Mouse (Mus musculus) kidney, postnatal 14 days (tissue): Measurements from ENCODE around the gene Kcnma1.

ENCODE experiments used
- DNase-seq: peaks from one replicate; pipeline ENCODE4 v3.0.0; 2022; ENCODE audit warnings: mixed read lengths

The Kcnma1 gene

GRCm38 (mm10) chr14:23848529-23849141 is 165.7 kb downstream of the Kcnma1 start:
- DNase-seq, result no peak

DNA sequence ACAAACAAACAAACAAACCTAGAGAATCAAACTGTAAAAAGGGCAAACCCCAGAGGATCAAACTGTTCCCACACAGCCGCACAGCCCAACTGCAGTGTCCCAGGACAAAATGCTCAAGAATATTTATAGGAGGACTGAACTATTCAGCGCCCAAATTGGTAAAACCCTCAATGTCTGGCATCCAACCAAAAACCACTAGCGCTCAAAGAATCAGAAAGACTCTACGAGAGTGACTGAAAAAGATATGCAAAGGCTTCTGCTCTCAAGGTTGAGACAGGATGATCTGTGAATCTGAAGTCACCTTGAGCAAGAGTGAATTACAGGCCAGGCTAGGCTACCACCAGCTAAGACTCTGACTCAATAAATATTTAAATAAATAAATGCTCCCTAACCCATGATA is 167.6 kb downstream of the Kcnma1 start:
- DNase-seq, result no peak

- no peak for DNase-seq
These were observed 172.3 kb downstream of the Kcnma1 start for GRCm38 (mm10) chr14:23842025-23842424.

DNA sequence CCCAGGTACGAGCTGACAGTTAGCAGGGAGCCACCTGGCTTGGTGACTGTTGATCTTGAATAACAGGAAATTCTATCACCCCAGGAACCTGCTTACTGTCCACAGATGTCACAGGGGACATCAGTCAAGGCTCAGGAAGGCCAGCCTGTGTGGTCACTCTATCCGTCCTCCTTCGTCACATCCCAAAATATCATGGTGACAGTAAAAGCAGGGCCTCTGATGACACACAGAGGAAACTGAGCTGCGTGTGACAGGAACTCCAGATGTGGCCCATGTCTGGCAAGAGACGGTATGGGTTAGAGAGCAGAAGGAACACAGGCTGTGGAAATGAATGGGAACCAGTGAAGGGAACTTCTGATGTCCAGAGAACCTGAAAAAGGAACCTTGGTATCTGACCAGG is 174.7 kb downstream of the Kcnma1 start:
- DNase-seq, result no peak

DNA sequence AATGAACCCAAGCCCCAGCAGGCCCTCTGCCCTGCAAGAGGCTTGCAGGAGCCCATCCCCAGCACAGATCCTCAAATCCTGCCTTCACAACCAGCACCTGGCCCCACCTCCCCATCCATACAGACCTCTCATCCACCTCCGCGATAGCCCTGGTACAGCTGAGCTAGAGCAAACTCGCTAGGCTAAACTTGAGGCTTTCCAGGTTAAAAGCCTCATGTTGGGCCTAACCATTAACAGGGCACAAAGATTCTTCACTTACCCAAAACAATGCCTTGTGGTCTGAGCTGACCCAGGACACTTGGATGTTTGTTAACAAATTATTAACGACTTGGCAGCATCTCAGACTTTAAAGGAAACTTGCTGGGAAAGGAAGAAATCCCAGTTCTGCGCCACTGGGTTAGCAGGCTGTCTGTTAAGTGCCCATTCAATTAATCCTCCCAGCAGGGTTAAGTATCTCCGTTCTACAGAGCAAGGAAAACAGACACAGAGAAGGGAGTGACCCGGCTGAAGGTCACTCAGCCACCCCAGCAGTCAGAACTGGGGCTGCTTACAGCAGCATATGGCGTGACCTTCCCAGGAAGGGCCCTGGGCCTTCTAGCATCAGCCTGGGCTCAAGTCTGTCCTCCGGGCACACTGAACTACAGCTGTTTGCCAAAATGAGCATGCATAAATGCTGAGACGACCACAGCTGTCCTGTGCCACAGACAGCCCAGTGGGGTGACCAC is 178.7 kb downstream of the Kcnma1 start:
- peak; percentile 80 for DNase-seq

DNA sequence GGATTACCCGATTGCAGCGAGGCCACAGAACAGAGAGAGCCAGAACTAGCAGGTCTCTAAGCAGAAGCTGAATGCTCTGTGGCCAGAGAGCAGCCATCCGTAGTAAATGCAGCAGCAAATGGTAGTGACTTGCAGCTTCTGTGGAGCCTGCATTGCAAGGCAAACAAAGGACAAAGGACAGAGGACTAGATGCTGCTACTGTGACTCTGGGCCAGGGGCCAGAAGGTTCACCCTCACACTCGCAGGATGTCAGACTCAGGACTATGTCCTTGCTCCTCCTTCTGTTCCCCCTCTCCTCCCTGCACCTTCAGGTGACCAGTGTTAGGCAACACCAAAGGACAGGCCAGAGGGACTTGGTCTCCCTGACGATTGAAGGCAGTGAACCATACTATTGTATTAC is 183.0 kb downstream of the Kcnma1 start:
- peak; percentile 75 for DNase-seq

GRCm38 (mm10) chr14:23830316-23830715 is 184.0 kb downstream of the Kcnma1 start:
- DNase-seq, result no peak

DNA sequence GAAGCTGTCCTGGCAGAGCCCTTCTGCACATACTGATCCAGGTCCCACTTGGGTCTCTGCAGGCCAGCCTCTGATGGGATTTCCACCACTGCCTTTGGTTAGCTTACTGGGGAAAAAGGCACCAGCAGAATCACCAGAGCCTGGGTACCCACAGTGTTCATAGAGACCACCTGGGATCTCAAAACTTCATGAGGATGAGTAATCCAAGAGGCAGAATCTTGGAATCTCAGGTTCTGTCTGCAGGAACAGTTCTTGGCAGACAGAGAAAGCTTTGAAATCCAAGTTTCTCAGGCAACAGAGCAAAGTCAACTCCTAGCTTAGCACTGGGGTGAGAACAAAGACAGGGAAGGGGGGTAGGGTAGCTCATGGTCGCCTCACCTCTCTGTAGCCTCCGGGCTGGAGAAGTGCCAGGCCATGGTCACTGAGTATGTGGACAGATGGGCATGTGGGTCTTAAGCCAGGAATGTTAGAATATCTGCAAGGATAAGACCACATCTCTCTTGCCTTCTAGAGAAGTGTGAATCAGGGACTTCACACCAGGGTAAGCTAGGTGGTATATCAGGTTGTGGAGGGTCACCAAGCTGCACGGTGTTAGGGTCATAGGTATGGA is 185.5 kb downstream of the Kcnma1 start:
- peak; percentile 12 for DNase-seq

- DNase-seq, result no peak
These were observed 189.4 kb downstream of the Kcnma1 start for GRCm38 (mm10) chr14:23824937-23825336.

DNA sequence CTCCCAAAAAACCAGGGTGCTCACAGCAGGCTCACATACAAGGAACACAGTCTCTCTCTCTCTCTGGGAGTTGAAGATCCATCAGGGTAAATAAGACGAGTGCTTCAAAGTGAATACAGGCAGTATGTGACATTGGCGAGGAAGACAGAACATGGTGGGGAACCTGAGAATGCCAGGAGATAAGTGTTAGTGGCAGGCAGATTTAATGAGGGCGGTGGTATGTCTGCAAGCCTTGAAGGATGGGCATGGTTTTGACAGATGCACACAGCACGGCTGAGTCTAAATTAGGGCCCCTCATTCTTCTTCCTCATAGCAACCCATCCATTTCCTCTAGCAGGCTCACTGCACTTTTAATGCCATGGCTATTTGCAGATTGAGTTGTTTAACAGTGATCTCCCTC is 190.0 kb downstream of the Kcnma1 start:
- no peak for DNase-seq

DNA sequence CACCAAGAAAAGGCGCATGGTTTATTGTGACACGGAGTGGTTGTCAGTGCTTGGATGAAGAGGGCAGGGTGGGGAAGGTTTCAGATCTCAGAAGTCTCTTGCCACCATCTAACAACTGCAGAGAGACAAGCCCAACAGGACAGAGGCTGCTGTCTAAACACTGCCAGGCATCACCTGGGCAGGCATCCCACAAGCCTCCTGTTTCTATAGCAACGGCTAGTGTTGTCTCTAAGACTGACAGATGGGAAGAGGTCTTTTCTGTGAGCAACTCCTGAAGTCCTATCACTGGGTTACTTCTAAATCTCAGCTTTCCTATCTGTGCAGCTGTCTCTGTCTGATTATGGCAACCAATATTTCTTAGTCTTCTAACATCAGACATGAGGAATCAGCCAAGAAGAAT is 196.7 kb downstream of the Kcnma1 start:
- DNase-seq, result no peak

GRCm38 (mm10) chr14:23810081-23810480 is 204.2 kb downstream of the Kcnma1 start:
- no peak for DNase-seq

- no peak for DNase-seq
These were observed 205.2 kb downstream of the Kcnma1 start for GRCm38 (mm10) chr14:23809124-23809523.

GRCm38 (mm10) chr14:23806378-23806777 is 207.9 kb downstream of the Kcnma1 start:
- DNase-seq, result no peak

- DNase-seq, result no peak
These were observed 217.4 kb downstream of the Kcnma1 start for GRCm38 (mm10) chr14:23796878-23797277.

- DNase-seq, result no peak
These were observed 221.6 kb downstream of the Kcnma1 start for GRCm38 (mm10) chr14:23792674-23793073.

DNA sequence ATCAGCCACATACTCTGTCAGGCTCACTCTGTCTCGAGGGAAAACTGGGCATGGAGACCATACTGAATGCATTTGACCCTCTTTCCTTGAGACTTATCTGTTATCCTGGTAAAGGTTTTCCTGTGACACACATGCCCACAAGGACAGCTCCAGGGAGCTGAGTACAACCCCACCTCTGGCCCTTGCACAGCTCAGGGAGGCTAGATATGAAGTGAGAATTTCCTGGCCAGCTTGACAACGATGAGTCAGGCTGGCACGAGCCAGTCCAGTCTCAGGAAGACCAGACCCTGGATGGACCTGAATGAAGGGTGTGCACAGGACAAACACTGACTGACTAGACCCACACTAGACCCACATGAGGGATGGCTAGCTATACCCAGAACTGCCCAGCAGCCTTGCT is 222.2 kb downstream of the Kcnma1 start:
- DNase-seq, result no peak

DNA sequence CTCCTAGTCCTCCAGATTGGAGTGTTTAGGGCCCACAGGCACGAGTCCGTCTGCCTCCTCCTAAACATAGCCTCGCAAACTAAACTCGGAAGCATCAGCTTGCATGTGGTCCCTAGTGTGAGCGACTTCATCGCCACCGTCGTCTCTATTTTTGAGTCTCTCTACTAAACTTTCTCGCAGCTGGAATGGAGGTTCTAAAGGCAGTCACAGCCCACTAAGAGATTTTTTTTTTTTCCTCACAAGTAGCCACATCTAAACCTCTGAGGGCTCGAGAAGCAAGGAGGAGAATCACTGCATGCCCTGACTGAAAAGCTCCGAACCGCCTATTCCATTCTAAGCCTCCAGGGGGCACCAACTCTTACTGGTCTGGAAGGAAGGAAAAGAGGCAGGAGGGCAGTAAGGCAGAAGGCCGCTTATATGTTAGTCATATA is 223.0 kb downstream of the Kcnma1 start:
- peak; percentile 69 for DNase-seq

GRCm38 (mm10) chr14:23786687-23787073 is 227.6 kb downstream of the Kcnma1 start:
- DNase-seq, result peak; percentile 24

GRCm38 (mm10) chr14:23785921-23786686 is 228.2 kb downstream of the Kcnma1 start:
- DNase-seq, result peak; percentile 9

- DNase-seq, result no peak
These were observed 231.3 kb downstream of the Kcnma1 start for GRCm38 (mm10) chr14:23782845-23783609.

DNA sequence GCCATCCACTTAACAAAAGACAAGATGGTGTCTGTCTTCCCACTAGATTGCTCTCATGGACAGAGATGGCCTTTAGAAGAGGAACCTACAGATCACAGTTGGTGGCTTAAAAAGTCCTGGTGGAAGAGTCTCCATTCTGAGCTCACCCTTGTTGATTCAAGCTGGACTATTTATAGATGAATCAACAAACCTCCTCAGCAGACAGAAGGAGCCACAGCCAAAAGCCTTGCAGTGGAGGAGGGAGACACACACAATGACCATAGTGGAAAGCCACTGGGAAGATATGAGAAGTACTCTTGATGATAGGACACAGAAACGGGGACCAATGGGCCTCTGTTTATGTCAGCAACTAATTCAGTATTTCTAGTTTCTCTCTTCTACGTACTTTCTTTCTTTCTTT is 239.7 kb downstream of the Kcnma1 start:
- no peak for DNase-seq

- no peak for DNase-seq
These were observed 241.6 kb downstream of the Kcnma1 start for GRCm38 (mm10) chr14:23772685-23773084.
